Mouse (Mus musculus) midbrain, embryonic 16.5 days (tissue): ENCODE data around the gene Rpl35. TPM values are rescaled to one million over a fixed set of nuclear protein-coding genes. Genes with fewer than 3 reads are reported as not detected.

ENCODE experiments used
- ATAC-seq: fragments of 200-750 bp; cut with Nextera tagmentation; 2 replicates; pipeline ENCODE4 v1.8.0; 2017; ENCODE audit warnings: moderate TSS enrichment
- H3K27ac ChIP-seq: fragments of 300-500 bp; sonication (generic); 2 replicates; pipeline ENCODE4 v1.5.1; 2014; ENCODE audit warnings: mild to moderate bottlenecking, low read length, mixed read lengths
- H3K27me3 ChIP-seq: fragments of 300-500 bp; sonication (generic); 2 replicates; pipeline ENCODE4 v1.6.1; 2014; ENCODE audit warnings: low read depth, low read length, mixed read lengths; ENCODE audit not compliant: control insufficient read depth, insufficient read depth
- H3K36me3 ChIP-seq: fragments of 300-500 bp; sonication (generic); 2 replicates; pipeline ENCODE4 v1.6.1; 2014; ENCODE audit warnings: mild to moderate bottlenecking, low read length, moderate library complexity, mixed read lengths; ENCODE audit not compliant: control insufficient read depth, insufficient read depth
- H3K4me1 ChIP-seq: fragments of 300-500 bp; sonication (generic); 2 replicates; pipeline ENCODE4 v1.6.1; 2014; ENCODE audit warnings: mild to moderate bottlenecking, low read length, mixed read lengths; ENCODE audit not compliant: control insufficient read depth, insufficient read depth
- H3K4me2 ChIP-seq: fragments of 300-500 bp; sonication (generic); 2 replicates; pipeline ENCODE4 v1.6.1; 2014; ENCODE audit warnings: mild to moderate bottlenecking, low read length, mixed read lengths
- H3K4me3 ChIP-seq: fragments of 300-500 bp; sonication (generic); 2 replicates; pipeline ENCODE4 v1.5.1; 2014; ENCODE audit warnings: low read depth, mild to moderate bottlenecking, low read length, moderate library complexity, mixed read lengths
- H3K9ac ChIP-seq: fragments of 300-500 bp; sonication (generic); 2 replicates; pipeline ENCODE4 v1.6.1; 2014; ENCODE audit warnings: low read depth, low read length, mixed read lengths
- H3K9me3 ChIP-seq: fragments of 300-500 bp; sonication (generic); replicated peaks from 2 replicates; pipeline ENCODE4 v1.6.1; 2014; ENCODE audit warnings: mild to moderate bottlenecking, low read length, mixed read lengths; ENCODE audit not compliant: control insufficient read depth, poor library complexity, severe bottlenecking
- whole genome bisulfite sequencing: fragments of 180-500 bp; shearing (Covaris S2); extraction: QIAGEN DNeasy Blood & Tissue Kit; methylation state at CpG from one replicate; pipeline ENCODE4 v1.1.7; 2014; 5-methylcytosine and 5-hydroxymethylcytosine counted together
- polyA plus RNA-seq: library from polyadenylated mRNA; unstranded; fragments of >200 nt; fragmentation: Nextera tagmentation; extraction: Ambion mirVana; gene quantifications from 2 replicates; pipeline ENCODE4 v1.2.1, GENCODE M21; 2015

Rpl35 gene
- 563 and 566 TPM in 2 replicates for polyA plus RNA-seq

DNA sequence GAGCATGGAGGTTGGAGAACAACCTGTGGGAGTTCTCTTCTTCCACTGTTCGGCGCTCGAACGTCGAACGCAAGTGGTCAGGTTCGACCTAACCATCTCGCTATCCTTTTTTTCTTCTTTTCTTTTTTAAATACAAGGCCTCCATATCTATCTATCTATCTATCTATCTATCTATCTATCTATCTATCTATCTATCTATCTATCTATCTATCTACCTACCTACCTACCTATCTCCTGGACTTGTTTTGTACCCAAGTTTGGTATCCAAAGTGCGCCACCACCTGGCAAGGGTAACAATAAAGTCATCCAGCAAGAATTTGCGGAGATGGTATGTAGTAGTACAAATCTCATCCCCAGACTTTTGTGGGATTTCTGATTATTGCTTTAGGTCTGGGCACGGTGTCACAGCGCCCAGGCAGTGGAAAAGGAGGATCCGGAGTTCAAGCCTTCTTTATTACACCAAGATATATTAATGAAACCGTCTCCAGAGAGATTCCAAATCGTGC lies at the start of gene Rpl35:
Gene Rpl35 (minus strand): TSS at position 51 of the 506 bp plus-strand sequence.
- Histone ChIP-seq H3K4me2 (peak within 1 kb of the TSS; percentile 92), H3K9me3 (no peaks in the 10 kb centered on the region), H3K36me3 (peaks cover 10% of the 10 kb centered on the region), H3K4me3 (peak within 1 kb of the TSS; percentile 58), H3K9ac (peak within 1 kb of the TSS; percentile 86), H3K27me3 (no peaks in the 10 kb centered on the region), H3K4me1 (peaks cover 45% of the 10 kb centered on the region), H3K27ac (peak within 1 kb of the TSS; percentile 84)
- ATAC-seq = no peak
- WGBS = 16% methylated on average over 15 of the region's 15 CpGs

DNA sequence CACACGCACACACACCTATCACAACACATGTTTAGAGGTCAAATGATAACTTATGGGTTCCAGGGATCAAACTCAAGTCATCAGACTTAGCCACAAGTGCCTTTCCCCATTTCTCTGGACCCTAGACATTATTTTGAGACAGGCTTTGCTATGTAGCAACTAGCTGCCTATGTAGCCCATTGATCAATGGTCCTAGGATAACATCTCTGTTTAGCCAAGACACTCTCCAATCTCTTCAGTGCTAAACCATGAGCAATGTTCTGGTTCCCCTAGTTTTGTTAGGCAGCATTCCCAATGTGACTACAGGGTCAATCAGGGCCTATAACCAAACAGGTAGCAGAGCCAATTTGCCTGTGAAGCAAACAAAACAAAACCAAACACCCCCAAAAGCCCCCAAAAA lies 43.1 kb upstream of the Rpl35 start:
- WGBS = 98% methylated on average over 1 of the region's 1 CpGs

DNA sequence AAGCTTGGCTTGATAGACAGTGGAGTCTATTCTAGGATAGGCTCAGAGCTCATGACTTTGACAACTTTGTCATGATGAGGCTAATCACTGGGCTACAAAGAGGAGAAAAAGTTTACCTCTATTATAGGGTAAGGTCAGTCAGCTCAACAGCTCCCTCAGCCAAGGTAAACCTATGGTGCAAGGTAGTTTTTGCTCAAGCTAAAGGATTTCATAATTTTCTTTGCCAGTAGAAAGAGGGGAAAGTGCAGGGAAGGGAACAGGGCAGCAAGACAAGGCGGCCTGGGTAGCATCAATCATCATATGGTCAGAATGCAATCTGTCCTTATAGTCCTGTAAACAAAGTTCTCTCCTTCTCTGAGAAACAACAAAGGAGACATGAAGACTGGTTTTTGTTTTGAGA lies 34.8 kb upstream of the Rpl35 start:
- ATAC-seq = no peak
- H3K9me3 ChIP-seq = no peaks in the 10 kb centered on the region

More for the DNA sequence above, 43.1 kb upstream of the Rpl35 start:
- H3K36me3 ChIP-seq = peaks cover 47% of the 10 kb centered on the region
- no peak overlapping the region for H3K4me2 ChIP-seq
- no peaks in the 10 kb centered on the region for H3K9me3 ChIP-seq
- H3K4me1 ChIP-seq = no peaks in the 10 kb centered on the region
- no peak overlapping the region for H3K9ac ChIP-seq
- no peak overlapping the region for H3K27ac ChIP-seq
- ATAC-seq = no peak
- no peak overlapping the region for H3K4me3 ChIP-seq
- no peaks in the 10 kb centered on the region for H3K27me3 ChIP-seq

DNA sequence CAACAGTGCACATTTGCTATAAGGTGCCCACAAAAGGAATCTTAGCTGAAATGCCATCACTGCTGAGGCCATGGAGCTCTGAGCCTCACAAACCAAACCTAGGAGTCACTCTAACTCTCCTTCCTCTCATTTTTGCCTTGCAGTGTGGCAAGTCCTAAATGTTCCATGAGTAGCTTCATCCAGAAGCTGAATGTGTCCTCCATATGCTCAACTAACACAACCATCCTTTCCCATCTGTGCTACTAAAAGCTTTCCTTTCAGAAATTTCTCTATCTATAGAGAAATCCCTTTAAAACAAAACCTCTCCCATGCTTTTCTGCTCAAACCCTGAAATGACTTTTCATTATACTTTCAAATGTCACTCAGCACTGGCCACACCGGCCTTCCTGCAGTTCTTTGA lies 26.2 kb upstream of the Rpl35 start:
- Histone ChIP-seq H3K27me3 (no peaks in the 10 kb centered on the region), H3K9me3 (no peaks in the 10 kb centered on the region), H3K4me2 (no peak overlapping the region), H3K4me3 (no peak overlapping the region), H3K36me3 (peaks cover 45% of the 10 kb centered on the region), H3K4me1 (no peaks in the 10 kb centered on the region), H3K9ac (no peak overlapping the region), H3K27ac (no peak overlapping the region)
- no peak for ATAC-seq
- WGBS = 86% methylated on average over 1 of the region's 1 CpGs

More for the DNA sequence above, 34.8 kb upstream of the Rpl35 start:
- Histone ChIP-seq H3K4me3 (no peak overlapping the region), H3K4me1 (no peaks in the 10 kb centered on the region), H3K27ac (no peak overlapping the region), H3K9ac (no peak overlapping the region), H3K4me2 (no peak overlapping the region), H3K27me3 (no peaks in the 10 kb centered on the region), H3K36me3 (peaks cover 35% of the 10 kb centered on the region)
- 100% methylated on average over 1 of the region's 1 CpGs for WGBS

DNA sequence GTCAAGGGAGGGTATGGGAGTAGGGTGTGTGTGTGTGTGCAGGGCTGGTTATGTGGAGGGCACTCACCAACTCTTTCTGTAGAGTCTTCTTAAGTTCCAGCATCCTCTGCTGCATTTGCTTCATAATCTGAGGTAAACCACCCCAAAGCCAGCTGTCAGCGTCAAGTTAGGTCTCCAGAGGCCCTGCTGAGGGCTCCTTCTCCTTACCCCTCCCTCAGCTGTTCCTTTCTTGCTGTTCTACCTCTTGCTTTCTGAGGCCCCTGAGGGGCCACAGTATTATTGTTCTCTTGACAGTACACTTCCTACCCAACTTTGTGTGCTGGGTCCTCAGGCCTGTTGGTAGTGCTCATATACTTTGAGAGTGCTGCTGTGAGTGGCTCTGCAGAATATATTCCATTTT lies 14.6 kb upstream of the Rpl35 start:
- H3K27me3 ChIP-seq = no peaks in the 10 kb centered on the region
- peaks cover 58% of the 10 kb centered on the region for H3K36me3 ChIP-seq
- H3K27ac ChIP-seq = no peak overlapping the region
- ATAC-seq = no peak
- H3K9ac ChIP-seq = no peak overlapping the region
- H3K4me2 ChIP-seq = no peak overlapping the region
- H3K4me1 ChIP-seq = no peaks in the 10 kb centered on the region
- WGBS = 92% methylated on average over 1 of the region's 1 CpGs
- H3K4me3 ChIP-seq = no peak overlapping the region
- H3K9me3 ChIP-seq = no peaks in the 10 kb centered on the region

DNA sequence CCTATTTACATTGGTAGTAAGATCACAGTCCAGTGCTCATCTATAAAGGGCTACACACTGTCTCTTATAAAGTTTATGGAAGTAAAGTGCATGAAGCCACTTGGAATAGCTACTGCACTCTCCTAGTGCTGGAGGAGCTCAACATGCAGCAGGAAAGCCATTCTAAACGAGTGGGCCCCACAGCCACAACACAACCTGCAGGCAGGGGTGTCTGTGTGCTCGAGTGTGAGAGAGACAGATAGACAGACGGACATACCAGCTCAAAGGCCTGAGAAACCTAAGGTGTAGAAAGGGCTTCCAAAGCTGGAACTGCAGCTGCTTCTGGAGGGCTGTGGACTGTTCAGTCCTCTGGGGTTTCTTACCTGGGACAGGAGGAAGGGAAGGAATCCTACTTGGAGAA lies 11.2 kb upstream of the Rpl35 start:
- H3K36me3 ChIP-seq = peaks cover 39% of the 10 kb centered on the region
- 89% methylated on average over 3 of the region's 3 CpGs for WGBS

DNA sequence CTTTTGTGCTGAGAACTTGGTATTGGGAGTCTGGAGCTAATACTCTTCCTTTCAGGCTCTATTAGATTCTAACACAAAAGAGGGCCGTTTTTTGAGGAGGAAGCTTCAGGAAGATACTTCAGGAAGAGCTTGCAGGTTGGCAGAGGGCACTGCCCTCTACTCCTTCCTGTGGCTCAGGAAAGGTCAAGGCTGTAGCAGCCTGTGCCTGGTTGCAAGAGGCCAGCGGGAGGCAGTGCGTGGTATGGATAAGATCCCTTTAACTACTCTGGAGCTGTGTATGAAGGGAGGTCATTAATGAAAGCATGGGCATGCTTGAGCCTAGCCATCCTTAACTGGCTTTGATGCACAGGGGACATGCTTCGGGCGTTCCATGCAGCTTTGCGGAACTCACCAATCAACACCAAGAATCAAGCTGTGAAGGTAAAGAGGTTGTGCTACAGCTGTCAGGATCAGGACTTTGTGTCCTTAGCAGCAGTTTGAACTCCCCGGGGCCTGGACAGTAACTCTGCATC lies 7.4 kb upstream of the Rpl35 start:
- no peaks in the 10 kb centered on the region for H3K9me3 ChIP-seq
- peaks cover 20% of the 10 kb centered on the region for H3K4me1 ChIP-seq
- H3K36me3 ChIP-seq = peaks cover 19% of the 10 kb centered on the region
- H3K27me3 ChIP-seq = no peaks in the 10 kb centered on the region
- ATAC-seq = no peak
- H3K27ac ChIP-seq = no peak overlapping the region
- H3K4me3 ChIP-seq = no peak overlapping the region
- WGBS = 85% methylated on average over 7 of the region's 7 CpGs
- no peak overlapping the region for H3K4me2 ChIP-seq
- H3K9ac ChIP-seq = no peak overlapping the region

More for the DNA sequence above, 11.2 kb upstream of the Rpl35 start:
- H3K4me3 ChIP-seq = no peak overlapping the region
- 0 out of 2 replicates have a peak, but pooled peaks cover under 1% of the 10 kb centered on the region for H3K4me1 ChIP-seq
- H3K9me3 ChIP-seq = no peaks in the 10 kb centered on the region
- no peaks in the 10 kb centered on the region for H3K27me3 ChIP-seq
- no peak for ATAC-seq
- H3K9ac ChIP-seq = no peak overlapping the region
- H3K27ac ChIP-seq = no peak overlapping the region
- H3K4me2 ChIP-seq = no peak overlapping the region

DNA sequence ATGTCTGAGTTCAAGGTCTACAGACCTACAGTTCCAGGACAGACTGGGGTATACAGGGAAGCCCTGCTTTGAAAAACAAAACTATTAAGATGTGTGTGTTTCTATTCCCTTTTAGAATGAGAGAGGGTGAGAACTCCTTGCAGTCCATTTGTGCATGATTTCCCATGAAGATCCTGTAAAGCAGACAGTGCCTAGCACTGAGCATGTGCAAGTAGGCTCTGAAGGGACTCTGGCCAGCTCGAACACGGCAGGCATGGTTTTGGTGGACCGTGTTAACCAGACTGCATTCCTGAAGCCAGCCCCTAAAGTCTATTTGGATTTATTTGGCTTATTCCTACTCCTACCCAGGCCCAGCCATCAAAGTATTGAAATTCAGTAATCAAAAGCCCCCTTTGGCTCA lies 6.5 kb upstream of the Rpl35 start:
- 94% methylated on average over 3 of the region's 3 CpGs for WGBS
- Histone ChIP-seq H3K36me3 (peaks cover 19% of the 10 kb centered on the region), H3K27me3 (no peaks in the 10 kb centered on the region), H3K9me3 (no peaks in the 10 kb centered on the region), H3K4me2 (no peak overlapping the region), H3K4me3 (no peak overlapping the region), H3K9ac (no peak overlapping the region), H3K27ac (no peak overlapping the region), H3K4me1 (peaks cover 24% of the 10 kb centered on the region)
- ATAC-seq = no peak

DNA sequence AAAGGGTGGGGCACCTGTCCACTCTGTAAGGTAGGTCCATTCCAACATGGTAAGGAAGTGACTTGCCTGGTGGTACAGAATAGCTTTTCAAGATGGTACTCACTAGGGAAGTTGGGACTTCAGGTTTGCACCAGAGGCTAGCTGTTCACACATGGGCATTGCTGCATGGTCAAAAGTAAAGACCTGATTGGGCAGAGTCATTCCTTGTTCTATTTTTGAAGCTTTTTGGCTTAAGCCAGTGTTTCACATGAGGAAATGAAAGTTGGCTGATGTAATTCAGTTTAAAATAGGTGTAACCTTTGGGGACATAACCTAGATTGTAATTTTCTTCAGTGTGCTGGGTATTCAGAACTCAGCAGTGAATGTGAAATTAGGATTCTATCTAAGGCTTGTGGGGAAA lies 5.8 kb upstream of the Rpl35 start:
- peaks cover 13% of the 10 kb centered on the region for H3K36me3 ChIP-seq
- H3K27ac ChIP-seq = no peak overlapping the region
- H3K9ac ChIP-seq = no peak overlapping the region

More for the DNA sequence above, 5.8 kb upstream of the Rpl35 start:
- no peak overlapping the region for H3K4me2 ChIP-seq
- H3K4me3 ChIP-seq = no peak overlapping the region
- ATAC-seq = no peak
- H3K9me3 ChIP-seq = no peaks in the 10 kb centered on the region
- H3K27me3 ChIP-seq = no peaks in the 10 kb centered on the region
- peaks cover 26% of the 10 kb centered on the region for H3K4me1 ChIP-seq
